Mouse (Mus musculus) liver, embryonic 14.5 days (tissue): ENCODE results near the gene Fbxo24.
A peak's percentile ranks its signal among the peaks of the same experiment; 100 is the strongest.

ENCODE experiments used
- CTCF ChIP-seq: IDR thresholded peaks from 2 replicates; pipeline ENCODE4 v1.5.1; 2016; ENCODE audit warnings: antibody characterized with exemption, low read depth, control low read depth
- EP300 ChIP-seq: IDR thresholded peaks from 2 replicates; pipeline ENCODE4 v1.6.1; 2016; ENCODE audit warnings: antibody characterized with exemption, low read depth

GRCm38 (mm10) chr5:137656977-137657376 is 28.2 kb upstream of the Fbxo24 start:
- TF ChIP-seq CTCF = peak; percentile 87
- no peak for TF ChIP-seq EP300
